Mouse (Mus musculus): ENCODE data around the gene Borcs7. TPM values are rescaled to one million over a fixed set of nuclear protein-coding genes. Genes with fewer than 3 reads are reported as not detected.

The Borcs7 gene
- total RNA-seq (2023): 1 to 10 TPM; 3.9 to 4.1 TPM

DNA sequence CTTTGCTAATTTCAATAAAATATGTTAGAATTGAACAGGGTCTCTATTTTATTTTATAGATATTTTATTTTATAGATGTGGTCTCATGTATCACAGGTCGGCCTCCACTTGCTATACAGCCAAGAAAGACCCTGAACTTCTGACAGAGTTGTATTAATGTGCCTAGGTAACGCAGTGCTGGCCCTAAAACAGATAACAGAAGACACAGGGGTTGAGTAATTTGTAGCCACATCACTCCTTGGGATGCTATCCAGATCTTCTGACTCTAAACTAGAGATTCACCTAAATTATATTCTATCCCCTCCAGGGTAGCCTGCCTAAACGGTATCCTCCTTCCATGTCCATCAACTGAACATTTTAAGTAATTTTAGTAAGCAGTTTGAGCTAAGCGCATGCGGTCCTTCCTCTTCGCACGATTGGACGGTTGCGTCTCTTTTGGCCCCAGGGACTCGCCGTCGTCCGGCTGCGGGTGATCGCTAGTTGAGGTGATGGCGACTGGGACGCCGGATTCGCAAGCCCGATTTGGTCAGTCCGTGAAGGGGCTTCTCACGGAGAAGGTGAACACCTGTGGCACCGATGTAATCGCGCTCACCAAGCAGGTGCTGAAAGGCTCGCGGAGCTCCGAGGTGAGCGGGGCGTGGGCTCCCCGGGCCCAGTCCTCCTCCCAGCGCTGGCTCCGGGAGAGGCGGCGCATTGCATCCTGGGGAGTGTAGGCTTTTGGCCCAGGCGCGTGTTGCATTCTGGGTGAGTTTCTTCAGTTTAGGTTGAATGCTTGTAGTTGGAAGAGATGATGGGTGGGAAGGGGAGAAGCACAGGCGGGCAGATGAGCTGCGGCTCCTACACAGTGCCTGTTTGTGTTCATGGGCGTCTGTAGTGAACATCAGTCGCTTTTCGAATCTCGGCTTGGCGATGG is at the start of gene Borcs7:
Borcs7 (plus strand) TSS at position 447 of the 913 bp plus-strand sequence.

GRCm38 (mm10) chr19:46672766-46673418 is 16.8 kb upstream of the Borcs7 start, which contains the start of gene Cyp17a1:
Gene Cyp17a1 (minus strand): TSS chr19:46673172.

GRCm38 (mm10) chr19:46707296-46708151 is 17.8 kb downstream of the Borcs7 start, which contains the start of gene As3mt:
Gene As3mt (plus strand): TSS chr19:46707458.

Other genes starting within 250 kb of the Borcs7 start
- gene Trim8, start 188.2 kb upstream of the Borcs7 start, total RNA-seq (2023): 10 to 100 TPM; 47.4 to 56.4 TPM
- gene Arl3, start 116.7 kb upstream of the Borcs7 start, total RNA-seq (2023): 1 to 10 TPM; 9.7 to 9.9 TPM
- 1 to 10 TPM; 8.8 to 9.8 TPM for gene Sfxn2, start 116.5 kb upstream of the Borcs7 start, total RNA-seq (2023)
- gene Wbp1l, start 90.8 kb upstream of the Borcs7 start, total RNA-seq (2023): 10 to 100 TPM; 71.7 to 72.7 TPM
- not detected for gene Cyp17a1, start 16.7 kb upstream of the Borcs7 start, total RNA-seq (2023)
- gene As3mt, start 17.6 kb downstream of the Borcs7 start, total RNA-seq (2023): 10 to 100 TPM; 15.5 to 17.6 TPM
- 1 to 10 TPM; 5.8 to 6.0 TPM for gene Cnnm2, start 71.7 kb downstream of the Borcs7 start, total RNA-seq (2023)

Measured in neutrophil, adult 59 days (primary cell).